Mouse (Mus musculus): ENCODE measurements around the gene Birc5. TPM values are rescaled to one million over a fixed set of nuclear protein-coding genes. Genes with fewer than 3 reads are reported as not detected.
"Not testable (repeated sequence)": the region's sequence is repeated elsewhere in the genome, so short reads cannot be mapped to it uniquely, and the experiment has no call there.

The Birc5 gene
- polyA plus RNA-seq, 1 experiment = 47.2 TPM

DNA sequence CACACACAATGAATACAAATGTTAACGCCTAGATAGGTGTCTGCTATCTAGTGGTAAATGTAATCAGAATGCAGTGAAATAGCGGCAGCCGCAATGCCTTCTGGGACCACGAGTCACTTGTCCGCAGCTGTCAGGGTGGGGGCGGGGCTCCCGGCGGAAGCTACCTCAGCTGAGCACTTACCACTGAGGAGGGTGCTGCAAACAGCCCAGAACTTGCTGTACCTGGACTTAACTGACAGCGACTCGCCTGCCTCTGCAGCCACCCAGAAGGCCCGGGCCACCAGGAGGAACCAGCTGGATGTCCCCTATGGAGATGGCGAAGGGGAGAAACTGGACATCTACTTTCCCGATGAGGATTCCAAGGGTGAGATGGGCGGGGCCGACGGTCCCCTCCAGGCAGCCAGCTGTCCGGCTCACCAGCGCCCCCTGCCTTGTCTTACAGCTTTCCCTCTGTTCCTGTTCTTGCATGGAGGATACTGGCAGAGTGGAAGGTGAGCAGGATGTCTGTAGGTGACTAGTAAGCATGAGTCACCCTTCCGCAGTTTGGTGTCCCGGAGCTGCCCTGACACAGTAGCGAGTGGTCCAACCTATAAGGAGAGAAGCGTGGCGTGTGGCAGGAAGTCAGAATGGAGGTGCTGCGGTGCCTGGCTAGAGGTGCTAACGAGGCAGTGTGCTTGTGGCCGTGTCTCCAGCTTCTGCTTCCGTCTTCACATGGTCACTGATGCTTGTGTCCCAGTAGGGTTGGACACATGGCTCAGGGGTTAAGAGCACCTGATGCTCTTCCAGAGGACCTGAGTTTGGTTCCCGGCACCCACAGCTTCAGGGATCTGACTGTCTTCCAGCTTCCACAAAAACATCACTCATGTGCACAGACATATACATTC, 16.7 kb upstream of the Birc5 start:
- Histone ChIP-seq H3K27me3 (ENCODE audit: control insufficient read depth) (no peaks in the 10 kb centered on the region), H3K4me3 (replicated peaks) (peak overlapping the region; percentile 76), H3K36me3 (ENCODE audit: control insufficient read depth) (peaks cover 28% of the 10 kb centered on the region), H3K4me1 (ENCODE audit: control insufficient read depth) (peaks cover 93% of the 10 kb centered on the region), H3K9me3 (ENCODE audit: control insufficient read depth, low read length) (no peaks in the 10 kb centered on the region)
- no peak for TF ChIP-seq GATA1 (IDR thresholded peaks at IDR 0.05; ENCODE audit: low read length)
- no peak for TF ChIP-seq TAL1 (IDR thresholded peaks at IDR 0.05; ENCODE audit: low read length)

DNA sequence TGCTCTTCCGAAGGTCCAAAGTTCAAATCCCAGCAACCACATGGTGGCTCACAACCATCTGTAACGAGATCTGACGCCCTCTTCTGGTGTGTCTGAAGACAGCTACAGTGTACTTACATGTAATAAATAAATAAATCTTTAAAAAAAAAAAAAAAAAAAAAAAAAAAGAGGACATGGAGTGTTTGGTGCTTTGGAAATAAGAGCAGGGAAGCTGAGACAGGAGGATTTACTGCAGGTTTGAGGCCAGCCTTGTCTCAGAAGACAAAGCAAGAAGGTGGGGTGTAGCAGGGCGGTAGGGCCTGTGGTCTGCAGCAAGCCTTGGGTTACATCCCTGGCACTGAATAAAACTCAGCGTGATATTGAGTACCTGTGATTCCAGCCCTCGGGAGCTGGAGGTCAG, 15.5 kb upstream of the Birc5 start:
- H3K4me3 ChIP-seq (replicated peaks); H3K27me3 ChIP-seq (ENCODE audit: control insufficient read depth); H3K9me3 ChIP-seq (ENCODE audit: control insufficient read depth, low read length): not testable (repeated sequence)
- Histone ChIP-seq H3K4me1 (ENCODE audit: control insufficient read depth) (peaks cover 92% of the 10 kb centered on the region), H3K36me3 (ENCODE audit: control insufficient read depth) (peaks cover 27% of the 10 kb centered on the region)

DNA sequence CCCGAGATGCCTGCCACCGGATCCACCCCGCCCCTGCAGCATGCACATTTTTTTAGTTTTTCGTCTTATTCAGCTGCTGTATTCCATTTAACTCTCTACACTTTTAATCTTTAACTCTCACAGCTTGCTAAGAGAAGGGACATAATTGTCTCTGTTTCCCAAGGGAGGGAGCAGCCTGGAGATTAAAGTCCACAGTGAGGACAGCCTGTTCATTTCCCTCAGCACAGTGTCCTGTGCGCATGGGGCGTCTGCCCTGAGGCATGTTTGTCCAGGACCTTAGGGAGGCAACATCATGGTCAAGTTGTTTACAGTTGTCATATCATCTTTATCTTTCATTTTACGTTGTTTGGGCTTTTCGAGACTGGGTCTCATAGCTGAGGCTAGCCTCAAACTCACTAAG, 15.0 kb upstream of the Birc5 start:
- H3K27me3 ChIP-seq (ENCODE audit: control insufficient read depth) = no peaks in the 10 kb centered on the region
- no peak for TF ChIP-seq TAL1 (IDR thresholded peaks at IDR 0.05; ENCODE audit: low read length)
- TF ChIP-seq GATA1 (IDR thresholded peaks at IDR 0.05; ENCODE audit: low read length) = no peak
- no peaks in the 10 kb centered on the region for H3K9me3 ChIP-seq (ENCODE audit: control insufficient read depth, low read length)
- H3K4me3 ChIP-seq (replicated peaks) = no peak overlapping the region
- H3K4me1 ChIP-seq (ENCODE audit: control insufficient read depth) = peaks cover 92% of the 10 kb centered on the region
- H3K36me3 ChIP-seq (ENCODE audit: control insufficient read depth) = peaks cover 27% of the 10 kb centered on the region

DNA sequence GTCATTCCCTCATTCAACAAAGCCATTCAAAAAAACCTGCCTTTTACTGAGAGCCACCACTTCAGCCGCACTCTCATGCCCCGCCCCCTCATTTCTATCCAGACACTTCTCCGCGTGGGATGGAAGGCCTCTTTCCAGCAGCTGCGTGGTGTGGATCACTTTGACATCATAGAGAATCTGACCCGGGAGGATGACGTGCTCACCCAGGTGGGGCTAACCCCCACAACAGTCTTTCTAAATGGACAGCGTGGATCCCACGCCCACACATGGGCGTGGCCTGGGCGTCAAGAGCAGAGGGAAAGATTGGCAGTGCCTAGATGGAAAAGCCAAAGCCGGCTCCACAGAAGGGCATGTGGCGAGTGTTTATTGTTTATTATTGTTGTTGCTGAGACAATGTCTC, 12.7 kb upstream of the Birc5 start:
- TF ChIP-seq GATA1 (IDR thresholded peaks at IDR 0.05; ENCODE audit: low read length) (no peak), TAL1 (IDR thresholded peaks at IDR 0.05; ENCODE audit: low read length) (no peak)
- H3K27me3 ChIP-seq (ENCODE audit: control insufficient read depth) = no peaks in the 10 kb centered on the region
- H3K9me3 ChIP-seq (ENCODE audit: control insufficient read depth, low read length) = no peaks in the 10 kb centered on the region
- peaks cover 92% of the 10 kb centered on the region for H3K4me1 ChIP-seq (ENCODE audit: control insufficient read depth)
- peak overlapping the region; percentile 37 for H3K4me3 ChIP-seq (replicated peaks)
- peaks cover 13% of the 10 kb centered on the region for H3K36me3 ChIP-seq (ENCODE audit: control insufficient read depth)

DNA sequence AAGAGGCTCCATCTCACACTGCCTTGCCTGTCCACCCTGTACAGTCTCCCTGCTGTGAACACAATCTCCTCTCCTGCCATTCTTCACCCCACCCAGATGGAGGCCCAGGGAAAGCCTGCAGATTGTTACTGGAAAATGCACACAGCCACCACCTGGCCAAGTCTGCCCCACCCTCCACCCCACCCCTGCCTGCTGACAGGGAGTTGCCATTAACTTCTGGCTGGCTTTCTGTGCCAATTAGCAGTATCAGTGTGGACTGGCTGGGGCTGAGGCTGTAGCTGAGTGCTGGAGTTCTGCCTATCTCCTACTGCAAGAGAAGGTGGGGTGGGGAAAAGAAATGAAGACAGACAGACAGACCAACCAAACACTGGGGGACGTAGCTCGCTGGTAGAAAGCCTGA, 10.5 kb upstream of the Birc5 start:
- TF ChIP-seq GATA1 (IDR thresholded peaks at IDR 0.05; ENCODE audit: low read length) (no peak), TAL1 (IDR thresholded peaks at IDR 0.05; ENCODE audit: low read length) (peak; percentile 54)
- peaks cover 8% of the 10 kb centered on the region for H3K36me3 ChIP-seq (ENCODE audit: control insufficient read depth)
- H3K9me3 ChIP-seq (ENCODE audit: control insufficient read depth, low read length) = no peaks in the 10 kb centered on the region
- peak overlapping the region; percentile 19 for H3K4me3 ChIP-seq (replicated peaks)
- H3K27me3 ChIP-seq (ENCODE audit: control insufficient read depth) = no peaks in the 10 kb centered on the region
- H3K4me1 ChIP-seq (ENCODE audit: control insufficient read depth) = peaks cover 87% of the 10 kb centered on the region

DNA sequence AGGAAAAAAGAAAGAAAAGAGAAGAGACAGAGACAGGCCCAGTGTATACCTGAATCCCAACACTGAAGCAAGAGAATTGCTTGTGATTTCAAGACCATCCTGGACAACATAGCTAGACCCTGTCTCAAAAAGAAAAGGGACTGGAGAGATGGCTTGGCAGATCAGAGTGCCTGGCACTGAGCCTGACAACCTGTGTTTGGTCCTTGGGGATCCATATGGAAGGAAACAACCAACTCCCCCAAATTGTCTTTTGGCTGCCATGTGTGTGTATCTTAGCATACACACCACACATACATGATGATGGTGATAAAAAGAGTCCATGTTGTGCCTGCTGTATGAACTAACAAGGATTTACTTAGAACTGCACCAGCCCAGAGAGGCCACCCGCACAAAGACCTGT, 10.0 kb upstream of the Birc5 start:
- no peaks in the 10 kb centered on the region for H3K9me3 ChIP-seq (ENCODE audit: control insufficient read depth, low read length)
- no peaks in the 10 kb centered on the region for H3K27me3 ChIP-seq (ENCODE audit: control insufficient read depth)
- peaks cover 84% of the 10 kb centered on the region for H3K4me1 ChIP-seq (ENCODE audit: control insufficient read depth)
- peak overlapping the region; percentile 19 for H3K4me3 ChIP-seq (replicated peaks)
- TF ChIP-seq GATA1 (IDR thresholded peaks at IDR 0.05; ENCODE audit: low read length) (no peak), TAL1 (IDR thresholded peaks at IDR 0.05; ENCODE audit: low read length) (no peak)
- peaks cover 8% of the 10 kb centered on the region for H3K36me3 ChIP-seq (ENCODE audit: control insufficient read depth)

DNA sequence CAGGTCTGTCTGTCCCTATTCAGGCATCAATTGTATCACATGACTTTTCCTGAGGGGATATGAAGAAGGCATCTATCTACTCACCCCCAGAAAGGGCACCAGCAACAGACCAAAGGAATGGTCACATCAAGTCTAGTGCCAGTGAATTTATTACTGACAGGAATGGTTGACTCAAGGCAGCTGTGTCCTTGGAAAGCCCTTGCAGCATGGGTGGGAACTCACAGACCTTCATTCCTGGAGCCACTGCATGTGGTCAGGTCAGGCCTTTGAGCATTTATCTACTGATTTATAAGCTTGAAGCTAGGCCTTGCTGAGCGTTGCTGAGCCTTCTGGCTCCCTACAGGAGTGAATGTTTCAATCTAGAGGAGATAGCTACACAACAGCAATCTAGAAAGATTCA, 8.1 kb upstream of the Birc5 start:
- TF ChIP-seq GATA1 (IDR thresholded peaks at IDR 0.05; ENCODE audit: low read length) (no peak), TAL1 (IDR thresholded peaks at IDR 0.05; ENCODE audit: low read length) (no peak)
- Histone ChIP-seq H3K4me3 (replicated peaks) (no peak overlapping the region), H3K36me3 (ENCODE audit: control insufficient read depth) (peaks cover 2% of the 10 kb centered on the region), H3K27me3 (ENCODE audit: control insufficient read depth) (no peaks in the 10 kb centered on the region), H3K9me3 (ENCODE audit: control insufficient read depth, low read length) (no peaks in the 10 kb centered on the region), H3K4me1 (ENCODE audit: control insufficient read depth) (peaks cover 70% of the 10 kb centered on the region)

DNA sequence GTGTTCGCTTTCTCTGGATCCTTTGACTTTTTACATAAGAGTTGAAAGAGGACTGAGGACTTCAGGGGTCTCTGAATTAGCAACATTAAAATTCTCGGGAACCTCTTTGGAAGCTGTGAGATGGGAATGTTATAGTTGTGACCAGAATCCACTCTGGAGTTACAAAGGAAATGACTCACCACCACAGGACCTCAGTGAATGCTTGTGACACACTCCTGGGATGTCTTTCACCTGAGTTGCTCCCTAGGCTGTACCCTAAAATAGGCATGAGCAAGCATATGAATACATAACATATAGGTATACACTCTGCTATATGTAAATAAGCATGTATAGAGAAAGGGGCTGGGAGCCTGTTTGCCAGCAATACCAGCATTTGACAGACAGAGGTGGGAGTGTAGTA, 5.6 kb upstream of the Birc5 start:
- peaks cover 70% of the 10 kb centered on the region for H3K4me1 ChIP-seq (ENCODE audit: control insufficient read depth)

DNA sequence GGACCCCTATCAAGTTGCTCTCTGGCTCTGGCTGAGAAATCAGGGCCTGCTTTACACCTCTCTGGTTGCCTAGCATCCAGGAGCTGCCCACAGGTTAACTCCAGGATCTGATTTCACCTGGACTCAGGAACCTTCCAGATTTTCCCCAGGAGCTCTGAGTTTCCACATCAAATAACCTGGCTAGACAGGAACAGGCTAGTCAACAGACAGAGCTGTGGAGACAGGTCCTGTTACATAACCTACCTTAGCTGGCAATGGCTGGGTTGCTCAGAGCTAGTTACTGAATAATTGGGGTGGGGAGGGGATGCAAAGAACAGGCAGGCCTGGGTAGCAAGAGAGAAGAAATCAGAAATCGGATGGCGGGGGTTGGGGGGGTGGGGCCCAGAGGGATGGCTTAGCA, 4.1 kb upstream of the Birc5 start:
- no peak overlapping the region for H3K4me3 ChIP-seq (replicated peaks)
- TF ChIP-seq TAL1 (IDR thresholded peaks at IDR 0.05; ENCODE audit: low read length) (no peak), GATA1 (IDR thresholded peaks at IDR 0.05; ENCODE audit: low read length) (no peak)
- H3K36me3 ChIP-seq (ENCODE audit: control insufficient read depth) = peaks cover 5% of the 10 kb centered on the region
- no peaks in the 10 kb centered on the region for H3K9me3 ChIP-seq (ENCODE audit: control insufficient read depth, low read length)
- no peaks in the 10 kb centered on the region for H3K27me3 ChIP-seq (ENCODE audit: control insufficient read depth)
- H3K4me1 ChIP-seq (ENCODE audit: control insufficient read depth) = peaks cover 58% of the 10 kb centered on the region

More for the DNA sequence above, 5.6 kb upstream of the Birc5 start:
- Histone ChIP-seq H3K27me3 (ENCODE audit: control insufficient read depth) (no peaks in the 10 kb centered on the region), H3K4me3 (replicated peaks) (no peak overlapping the region), H3K36me3 (ENCODE audit: control insufficient read depth) (no peaks in the 10 kb centered on the region; the same call in 1 of the 2 replicates), H3K9me3 (ENCODE audit: control insufficient read depth, low read length) (no peaks in the 10 kb centered on the region)
- TF ChIP-seq TAL1 (IDR thresholded peaks at IDR 0.05; ENCODE audit: low read length) (no peak), GATA1 (IDR thresholded peaks at IDR 0.05; ENCODE audit: low read length) (no peak)
